ENCODE assay signal across 8 mouse cellular contexts in the genomic region with DNA sequence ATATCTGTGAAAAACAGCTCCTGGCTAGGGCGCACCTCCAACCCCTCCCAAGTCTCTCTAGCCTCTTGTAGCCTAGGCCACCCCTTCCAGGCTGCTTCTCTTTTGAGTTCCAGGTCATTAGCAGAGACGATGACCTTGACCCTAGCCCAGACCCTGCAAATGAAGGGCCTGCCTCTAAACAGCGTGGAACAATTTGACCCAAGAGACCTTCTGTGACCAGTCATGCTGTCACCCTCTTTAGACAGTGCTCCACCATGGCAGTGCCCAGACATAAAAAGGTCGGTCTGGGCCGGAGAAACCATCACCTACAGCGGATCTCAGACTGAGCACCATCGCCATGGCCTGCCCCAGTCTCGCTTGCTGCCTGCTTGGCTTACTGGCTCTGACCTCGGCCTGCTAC. TPM values are rescaled to one million over a fixed set of nuclear protein-coding genes. Genes with fewer than 3 reads are reported as not detected.
DNase-seq lines count a peak whose midpoint lies in the region; ATAC-seq and TF ChIP-seq lines count a peak whose summit lies in the region.
"Had no signal": no experiment of that assay in that cellular context is flagged by ENCODE, and none has a peak within 500 bp of the region (broad histone marks: within the 10 kb centered on the region; RNA-seq: fewer than 3 reads in every experiment).

Oxt (plus strand) TSS at position 301 of the 400 bp plus-strand sequence.

- H3K9ac ChIP-seq in lung, postnatal 0 days (replicated peaks; ENCODE audit: low read depth) = no peak within 1 kb of the TSS
- H3K9ac ChIP-seq in liver, embryonic 13.5 days = no peak within 1 kb of the TSS
- peak within 1 kb of the TSS; percentile 50; the same call in 1 of the 2 replicates for H3K9ac ChIP-seq in stomach, embryonic 16.5 days (ENCODE audit: low read length)

- no peak for ATAC-seq in lung, postnatal 0 days
- no peak for ATAC-seq in liver, embryonic 13.5 days (ENCODE audit: low read depth)
- no peak for ATAC-seq in stomach, embryonic 16.5 days (ENCODE audit: insufficient read depth, low FRiP score)

- no peaks in the 10 kb centered on the region for H3K36me3 ChIP-seq in lung, postnatal 0 days (ENCODE audit: insufficient read depth, low read length)
- H3K36me3 ChIP-seq in hindbrain, embryonic 10.5 days = no peaks in the 10 kb centered on the region
- H3K36me3 ChIP-seq in liver, embryonic 13.5 days = no peaks in the 10 kb centered on the region
- H3K36me3 ChIP-seq in stomach, embryonic 16.5 days (ENCODE audit: control insufficient read depth, insufficient read depth, low read length) = no peaks in the 10 kb centered on the region

- H3K27ac ChIP-seq in lung, postnatal 0 days (ENCODE audit: low read length) = no peak within 1 kb of the TSS
- H3K27ac ChIP-seq in hindbrain, embryonic 10.5 days = no peak within 1 kb of the TSS
- H3K27ac ChIP-seq in liver, embryonic 13.5 days = no peak within 1 kb of the TSS
- no peak within 1 kb of the TSS for H3K27ac ChIP-seq in stomach, embryonic 16.5 days (ENCODE audit: low read length)

- TF ChIP-seq EP300 in lung, postnatal 0 days (IDR thresholded peaks at IDR 0.05) = no peak

- no peaks in the 10 kb centered on the region for H3K9me3 ChIP-seq in lung, postnatal 0 days (ENCODE audit: low read length)
- H3K9me3 ChIP-seq in hindbrain, embryonic 10.5 days = peaks cover 4% of the 10 kb centered on the region; the same call in 1 of the 2 replicates
- no peaks in the 10 kb centered on the region for H3K9me3 ChIP-seq in liver, embryonic 13.5 days (replicated peaks)
- no peaks in the 10 kb centered on the region for H3K9me3 ChIP-seq in stomach, embryonic 16.5 days (replicated peaks; ENCODE audit: control insufficient read depth, low read length)

- peak within 1 kb of the TSS; percentile 21; the same call in 1 of the 2 replicates for H3K4me3 ChIP-seq in lung, postnatal 0 days (ENCODE audit: low read depth, low read length)
- H3K4me3 ChIP-seq in hindbrain, embryonic 10.5 days = peak within 1 kb of the TSS; percentile 41
- H3K4me3 ChIP-seq in liver, embryonic 13.5 days (replicated peaks) = peak within 1 kb of the TSS; percentile 20
- peak within 1 kb of the TSS; percentile 30 for H3K4me3 ChIP-seq in stomach, embryonic 16.5 days (replicated peaks; ENCODE audit: low read length)

- DNase-seq in lung, postnatal 0 days (ENCODE audit: low spot score) = no peak
- no peak for DNase-seq in lung, postnatal 25 days (ENCODE audit: low spot score)
- DNase-seq in hindbrain, embryonic 10.5 days (ENCODE audit: low spot score) = no peak
- DNase-seq in liver, embryonic 13.5 days = no peak
- DNase-seq in left cerebral cortex, adult 9 months (ENCODE audit: low spot score in 2 of 2) = no peak
- no peak for DNase-seq in cerebellum, adult 9-10 months
- DNase-seq: thymus, postnatal 36 days had no signal

- TF ChIP-seq CTCF in lung, postnatal 0 days (IDR thresholded peaks at IDR 0.05) = no peak

- peak within 1 kb of the TSS; percentile 30; the same call in 1 of the 2 replicates for H3K4me2 ChIP-seq in lung, postnatal 0 days (replicated peaks; ENCODE audit: low read depth, low read length)
- peak within 1 kb of the TSS; percentile 43 for H3K4me2 ChIP-seq in liver, embryonic 13.5 days
- peak within 1 kb of the TSS; percentile 50 for H3K4me2 ChIP-seq in stomach, embryonic 16.5 days (ENCODE audit: low read depth, low read length)

- WGBS in lung, postnatal 0 days = 50% methylated on average over 9 of the region's 9 CpGs
- WGBS in hindbrain, embryonic 10.5 days = 36% methylated on average over 9 of the region's 9 CpGs
- 52% methylated on average over 9 of the region's 9 CpGs for WGBS in liver, embryonic 13.5 days (ENCODE audit: insufficient replicate concordance)
- WGBS in stomach, embryonic 16.5 days = 52% methylated on average over 9 of the region's 9 CpGs

- peaks cover 2% of the 10 kb centered on the region; the same call in 1 of the 2 replicates for H3K4me1 ChIP-seq in lung, postnatal 0 days (ENCODE audit: insufficient read depth, low read depth, low read length)
- peaks cover 32% of the 10 kb centered on the region for H3K4me1 ChIP-seq in hindbrain, embryonic 10.5 days (replicated peaks)
- H3K4me1 ChIP-seq in liver, embryonic 13.5 days (replicated peaks) = peaks cover 29% of the 10 kb centered on the region
- H3K4me1 ChIP-seq in stomach, embryonic 16.5 days (ENCODE audit: control insufficient read depth, insufficient read depth, low read length) = peaks cover 9% of the 10 kb centered on the region

- H3K27me3 ChIP-seq in lung, postnatal 0 days (replicated peaks; ENCODE audit: insufficient read depth, low read length) = peaks cover 55% of the 10 kb centered on the region
- H3K27me3 ChIP-seq in hindbrain, embryonic 10.5 days (ENCODE audit: insufficient read depth, poor library complexity, severe bottlenecking) = peaks cover 82% of the 10 kb centered on the region
- H3K27me3 ChIP-seq in liver, embryonic 13.5 days = peaks cover 74% of the 10 kb centered on the region
- H3K27me3 ChIP-seq in stomach, embryonic 16.5 days (ENCODE audit: control insufficient read depth, insufficient read depth, low read length) = peaks cover 53% of the 10 kb centered on the region

RNA-seq across cellular contexts. Expression of gene Oxt, which starts in this region (rescaled TPM):
- not detected in 2 replicates for polyA plus RNA-seq in lung, postnatal 0 days (2015; fragmentation: Nextera tagmentation; extraction: Ambion mirVana)
- not detected in 2 replicates for polyA plus RNA-seq in hindbrain, embryonic 10.5 days (2016; fragmentation: Nextera tagmentation; extraction: Ambion mirVana)
- not detected in 2 replicates for polyA plus RNA-seq in liver, embryonic 13.5 days (2015; fragmentation: Nextera tagmentation; extraction: Ambion mirVana)
- polyA plus RNA-seq in stomach, embryonic 16.5 days (2015; fragmentation: Nextera tagmentation; extraction: Ambion mirVana) = not detected in 2 replicates
